Mouse (Mus musculus) lung, postnatal 25 days (tissue): ENCODE data around the gene Trim41.
"Not testable (repeated sequence)": the region's sequence is repeated elsewhere in the genome, so short reads cannot be mapped to it uniquely, and the experiment has no call there.

Experiments used
- DNase-seq: peaks from one replicate; pipeline ENCODE4 v3.0.0; 2022; ENCODE audit warnings: low spot score

The Trim41 gene

GRCm38 (mm10) chr11:48813782-48814181 lies 3.4 kb downstream of the Trim41 start:
- no peak for DNase-seq

DNA sequence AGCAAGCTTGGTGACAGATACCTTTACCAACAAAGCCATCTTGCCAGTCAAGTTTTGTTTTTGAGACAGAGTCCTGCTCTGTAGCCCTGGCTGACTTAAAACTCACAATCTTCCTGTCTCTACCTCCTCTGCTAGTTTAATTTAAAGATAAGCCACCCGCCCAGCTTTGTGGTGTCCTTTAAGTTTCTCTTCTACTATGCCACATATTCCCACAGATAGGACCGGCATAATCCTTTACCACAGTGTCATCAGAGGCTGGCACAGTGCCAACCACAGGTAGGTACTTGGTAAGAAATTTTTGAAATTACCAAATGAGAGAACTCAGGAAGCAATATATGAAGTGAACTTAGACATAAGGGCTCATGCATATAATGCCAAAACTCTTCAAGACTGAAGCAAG lies 7.0 kb downstream of the Trim41 start:
- DNase-seq, result no peak

DNA sequence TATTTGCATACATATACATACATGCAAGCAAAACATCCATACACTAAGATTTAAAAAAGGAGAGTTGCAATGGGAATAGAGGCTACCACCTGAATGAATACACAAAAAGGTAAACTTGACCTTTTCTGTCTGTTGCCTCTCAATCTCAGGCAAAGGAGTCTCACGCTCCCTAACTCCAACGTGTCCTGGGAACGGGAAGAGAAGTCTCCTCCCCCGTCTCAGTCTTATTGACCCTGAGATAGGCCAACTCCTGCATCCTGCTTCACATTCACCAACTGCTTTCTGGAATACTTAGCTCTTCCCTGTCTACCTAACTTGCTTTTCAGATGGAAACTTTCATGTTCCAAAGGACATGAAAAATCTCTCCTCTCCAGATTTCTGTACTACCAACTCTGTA lies 7.7 kb downstream of the Trim41 start:
- no peak for DNase-seq

DNA sequence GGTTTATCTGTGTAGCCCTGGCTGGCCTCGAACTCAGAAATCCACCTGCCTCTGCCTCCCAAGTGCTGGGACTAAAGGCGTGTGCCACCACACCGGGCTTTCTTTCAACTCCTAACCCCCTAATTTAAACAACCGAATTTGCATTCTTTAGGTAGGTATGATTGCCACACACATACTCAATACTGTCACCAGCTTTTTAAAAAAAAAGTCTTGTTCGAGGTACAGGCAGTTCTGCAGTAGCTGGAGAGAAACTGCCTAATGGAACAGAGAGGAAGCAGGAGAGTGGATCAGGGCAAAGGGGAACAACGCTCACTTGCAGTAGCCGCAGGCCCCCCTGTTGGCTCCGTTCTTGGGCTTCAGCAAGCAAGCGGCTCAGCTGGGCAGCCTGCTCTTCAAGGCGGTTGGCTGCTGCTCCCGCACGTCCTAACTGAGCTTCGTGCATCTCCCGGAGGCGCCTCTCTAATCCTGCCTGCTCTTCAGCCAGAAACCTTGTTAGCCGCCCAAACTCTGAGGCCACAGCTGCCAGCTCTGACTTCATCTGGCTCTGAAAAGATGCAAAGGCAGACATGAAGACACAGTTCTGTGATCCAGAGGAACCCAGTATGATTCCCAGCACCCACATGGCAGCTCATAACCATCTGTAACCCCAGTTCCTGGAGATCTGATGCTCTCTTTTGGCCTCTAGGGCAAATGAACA lies 8.3 kb downstream of the Trim41 start:
- DNase-seq, result no peak

DNA sequence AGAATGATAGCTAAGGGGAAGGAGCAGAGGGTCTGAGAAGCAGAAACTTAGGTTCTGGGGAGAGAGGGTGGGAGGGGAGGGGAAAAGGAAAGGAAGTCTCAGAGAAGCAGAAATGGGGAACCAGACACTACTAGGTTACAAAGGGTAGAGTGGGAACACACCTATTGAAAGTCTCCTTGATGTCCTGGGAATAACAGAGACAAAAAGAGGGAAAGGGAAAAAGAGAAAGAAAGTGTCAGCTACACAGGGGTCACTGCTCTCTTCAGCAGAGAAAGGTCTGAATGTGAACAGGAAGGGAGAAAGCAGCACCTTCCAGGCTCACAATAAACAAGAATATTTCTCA lies 8.9 kb downstream of the Trim41 start:
- no peak for DNase-seq

GRCm38 (mm10) chr11:48807563-48808303 lies 9.4 kb downstream of the Trim41 start:
- DNase-seq, result no peak

- DNase-seq, result no peak
These were observed 10.1 kb downstream of the Trim41 start for GRCm38 (mm10) chr11:48806856-48807562.

DNA sequence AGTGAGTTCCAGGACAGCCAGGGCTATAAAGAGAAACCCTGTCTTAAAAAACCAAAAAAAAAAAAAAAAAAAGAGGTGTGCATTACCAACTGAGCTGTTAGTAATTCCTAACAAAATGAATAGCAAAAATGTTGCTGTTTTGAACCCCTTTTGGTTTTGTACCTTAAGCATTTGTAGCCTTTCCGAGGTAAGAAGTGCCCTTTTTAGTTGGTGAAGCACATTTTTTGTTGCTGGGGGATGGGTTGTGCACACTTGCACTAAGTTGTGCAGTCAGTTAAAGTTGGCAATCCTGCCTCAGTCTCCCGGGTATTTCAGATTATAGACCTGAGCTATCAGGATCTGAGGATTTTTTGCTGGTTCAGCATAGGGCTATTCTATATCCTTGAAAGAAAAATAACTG lies 12.2 kb downstream of the Trim41 start:
- no peak for DNase-seq

DNA sequence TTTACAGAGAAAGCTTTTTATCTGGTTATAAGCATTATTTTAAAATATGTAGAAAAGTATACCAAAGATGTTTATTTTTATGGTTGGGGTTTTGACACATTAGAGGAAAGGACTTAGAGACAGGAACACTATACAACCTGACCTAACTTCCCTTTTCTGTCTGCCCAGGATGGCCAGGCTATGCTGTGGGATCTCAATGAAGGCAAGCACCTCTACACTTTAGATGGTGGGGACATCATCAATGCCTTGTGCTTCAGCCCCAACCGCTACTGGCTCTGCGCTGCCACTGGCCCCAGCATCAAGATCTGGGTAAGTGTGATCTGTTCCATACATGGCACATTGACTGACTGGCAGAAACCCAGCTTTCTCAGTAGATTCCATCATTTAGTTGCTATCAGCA lies 13.2 kb downstream of the Trim41 start:
- no peak for DNase-seq

DNA sequence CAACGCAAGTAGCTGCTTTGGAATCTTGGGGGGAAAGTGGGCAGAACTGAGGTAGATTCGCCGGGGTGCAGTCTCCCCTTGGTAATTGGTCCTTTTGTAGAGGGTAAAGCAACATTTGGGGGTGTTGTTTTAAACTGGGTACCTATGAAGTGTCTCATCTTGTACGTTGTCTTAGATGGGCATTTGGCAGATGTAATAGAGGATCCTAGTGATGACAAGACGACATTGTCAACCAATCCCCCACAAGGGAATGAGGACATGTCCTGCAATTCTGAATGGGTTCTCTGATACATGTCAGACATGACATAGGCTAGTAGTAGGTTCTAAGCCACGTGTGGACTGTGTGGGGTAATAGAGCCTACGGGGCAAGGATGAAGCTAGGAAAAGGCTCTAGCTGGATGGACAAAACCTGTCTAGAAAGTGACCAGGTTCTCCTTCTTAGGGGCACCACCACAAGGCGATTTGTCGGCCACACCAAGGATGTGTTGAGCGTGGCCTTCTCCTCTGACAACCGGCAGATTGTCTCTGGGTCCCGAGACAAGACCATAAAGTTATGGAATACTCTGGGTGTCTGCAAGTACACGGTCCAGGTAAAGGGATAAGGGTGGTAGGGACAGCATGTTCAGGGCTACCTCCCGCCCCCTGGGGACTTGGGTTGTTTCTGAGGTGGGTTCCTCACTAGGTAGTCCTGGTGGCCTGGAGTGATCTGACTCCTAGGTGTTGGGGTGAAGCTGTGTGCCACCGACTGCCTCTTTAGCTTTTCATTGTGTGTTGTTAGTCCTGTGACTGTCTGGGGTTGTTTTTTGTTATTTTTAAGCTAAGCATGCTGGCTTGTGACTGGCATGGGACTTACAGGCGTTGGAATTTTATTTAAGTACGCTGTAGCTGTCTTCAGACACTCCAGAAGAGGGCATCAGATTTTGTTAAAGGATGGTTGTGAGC lies 15.1 kb downstream of the Trim41 start:
- no peak for DNase-seq

DNA sequence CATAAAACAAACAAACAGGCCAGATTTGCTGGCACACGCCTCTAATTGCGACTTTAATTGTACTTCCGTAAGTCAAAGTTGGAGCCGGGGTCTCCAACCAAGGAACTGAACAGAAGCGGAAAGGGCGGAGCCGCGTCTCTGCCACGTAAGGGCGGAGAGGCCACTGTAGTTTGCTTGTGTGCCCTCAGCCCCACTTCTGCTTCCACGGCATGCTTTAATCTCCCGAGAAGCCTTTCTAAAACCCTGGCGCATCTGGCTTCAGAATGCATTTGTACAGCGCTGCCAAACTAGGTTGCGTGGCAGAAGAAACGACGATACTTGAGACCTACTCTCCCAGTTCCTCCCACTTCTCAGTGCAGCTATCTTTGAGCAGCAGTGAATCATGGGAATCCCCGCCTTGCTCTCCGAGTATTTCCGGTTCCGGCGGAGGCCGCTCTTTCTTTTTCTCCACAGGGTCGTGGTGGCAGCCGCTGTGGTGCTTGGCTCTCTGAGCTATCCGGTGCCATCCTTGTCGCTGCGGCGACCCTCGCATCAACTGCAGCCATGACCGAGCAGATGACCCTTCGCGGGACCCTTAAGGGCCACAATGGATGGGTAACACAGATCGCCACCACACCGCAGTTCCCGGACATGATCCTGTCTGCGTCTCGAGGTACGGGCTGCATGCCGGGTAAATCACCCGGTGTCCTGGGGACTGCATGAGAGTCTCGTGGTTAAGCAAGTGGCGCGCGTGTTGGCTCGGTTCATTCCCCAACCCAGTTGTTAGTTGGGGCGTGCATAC lies 17.0 kb downstream of the Trim41 start, which contains the start of gene Rack1:
TSS of gene Rack1 (plus strand) at position 412 of the 781 bp plus-strand sequence.
- peak; percentile 90 for DNase-seq

DNA sequence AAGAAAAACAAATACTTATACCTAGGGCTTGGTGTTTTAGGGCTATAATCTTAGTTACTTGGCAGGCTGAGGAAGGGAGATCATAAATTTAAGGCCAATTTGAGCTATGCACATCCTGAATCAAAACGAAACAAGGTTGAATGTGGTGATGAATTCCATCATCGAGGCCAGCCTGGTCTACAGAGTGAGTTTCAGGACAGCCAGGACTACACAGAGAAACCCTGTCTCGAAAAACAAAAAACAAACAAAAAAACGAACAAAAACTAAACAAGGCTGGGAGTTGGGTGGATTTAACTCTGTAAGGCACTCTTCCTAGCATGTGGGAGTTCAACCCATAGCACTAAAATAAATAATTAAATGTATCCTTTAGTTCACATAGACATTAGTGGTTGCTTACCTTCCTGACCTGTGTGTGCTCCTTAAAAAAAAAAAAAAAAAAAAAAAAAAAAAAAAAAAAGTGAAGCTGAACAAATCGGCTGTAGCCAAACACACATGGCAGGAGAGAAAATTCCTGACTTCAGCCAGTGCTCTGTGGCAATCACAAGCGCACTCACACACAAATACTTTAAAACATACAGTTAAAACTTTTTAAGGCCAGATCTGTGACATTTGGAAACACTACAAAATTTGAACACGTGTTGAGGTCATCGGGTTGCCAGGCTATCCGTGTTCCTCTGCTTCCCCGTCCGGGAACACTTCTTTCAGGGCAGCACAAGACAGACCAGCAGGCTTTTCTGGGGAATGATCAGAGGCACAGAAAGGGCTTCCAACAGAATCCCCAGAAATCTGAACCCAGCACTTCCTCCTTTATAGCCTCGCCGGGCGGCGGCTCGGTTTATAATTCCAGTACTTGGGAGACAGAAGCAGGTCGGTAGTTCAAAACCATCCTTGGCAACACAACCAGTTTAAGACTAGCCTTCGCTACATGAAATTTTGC lies 17.9 kb downstream of the Trim41 start:
- no peak for DNase-seq

- DNase-seq, result no peak
These were observed 18.8 kb downstream of the Trim41 start for GRCm38 (mm10) chr11:48798308-48798707.

DNA sequence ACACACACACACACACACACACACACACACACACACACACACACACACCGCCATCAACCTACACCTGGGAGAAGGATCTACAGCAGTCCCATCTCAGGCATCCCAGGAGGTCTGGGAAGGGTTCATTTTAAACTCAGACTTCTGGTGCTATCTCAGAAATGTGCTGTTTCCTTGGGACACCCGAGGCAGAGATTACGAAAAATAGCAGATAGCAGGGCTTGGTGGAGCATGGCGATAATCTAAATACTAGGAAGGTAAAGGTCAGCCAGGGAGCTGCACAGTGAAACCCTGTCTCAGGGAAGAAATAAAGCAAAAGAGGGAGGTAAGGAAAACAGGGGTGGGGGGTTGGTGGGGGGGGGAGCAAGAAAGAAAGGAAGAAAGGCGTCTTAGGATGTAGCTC lies 19.9 kb downstream of the Trim41 start:
- no peak for DNase-seq

DNA sequence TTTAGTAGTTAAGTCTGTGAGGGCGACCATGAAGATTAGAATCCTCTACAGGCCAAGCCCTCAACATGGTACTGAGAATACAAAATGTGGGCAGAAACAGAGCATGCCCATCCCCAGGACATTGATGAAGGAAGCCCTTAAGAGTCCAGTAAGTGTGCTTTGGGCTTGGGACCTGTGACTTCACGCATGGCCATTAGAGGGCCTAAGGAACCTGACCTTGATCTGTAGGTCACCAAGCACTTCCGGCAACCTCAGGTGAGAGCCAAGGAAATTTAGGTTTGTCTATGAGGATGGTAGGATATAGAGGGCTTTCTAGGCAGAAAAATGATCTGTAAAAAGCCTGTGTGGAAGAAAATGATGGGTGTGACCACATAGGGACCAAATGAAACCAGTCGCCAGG lies 20.9 kb downstream of the Trim41 start:
- DNase-seq, result no peak

- no peak for DNase-seq
These were observed 21.9 kb downstream of the Trim41 start for GRCm38 (mm10) chr11:48795221-48795620.

DNA sequence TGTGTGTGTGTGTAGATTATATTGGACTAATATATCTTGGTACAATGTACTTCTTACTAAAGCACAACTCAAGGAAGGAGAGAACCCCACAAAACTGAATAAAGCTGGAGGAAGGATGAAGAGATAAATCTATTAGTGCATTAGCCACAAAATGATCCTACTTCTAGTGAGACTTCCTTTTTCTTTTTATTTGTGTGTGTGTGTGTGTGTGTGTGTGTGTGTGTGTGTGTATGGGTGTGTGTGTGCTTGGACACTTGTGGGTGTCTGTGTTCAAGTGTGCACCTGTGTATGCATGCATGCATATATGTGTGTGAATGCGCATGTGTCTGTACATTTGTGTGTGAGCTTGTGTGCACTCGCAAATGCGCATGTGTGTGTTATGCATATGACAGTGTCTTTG lies 24.0 kb downstream of the Trim41 start:
- no peak for DNase-seq

GRCm38 (mm10) chr11:48791894-48792293 lies 25.3 kb downstream of the Trim41 start:
- not testable (repeated sequence) for DNase-seq

DNA sequence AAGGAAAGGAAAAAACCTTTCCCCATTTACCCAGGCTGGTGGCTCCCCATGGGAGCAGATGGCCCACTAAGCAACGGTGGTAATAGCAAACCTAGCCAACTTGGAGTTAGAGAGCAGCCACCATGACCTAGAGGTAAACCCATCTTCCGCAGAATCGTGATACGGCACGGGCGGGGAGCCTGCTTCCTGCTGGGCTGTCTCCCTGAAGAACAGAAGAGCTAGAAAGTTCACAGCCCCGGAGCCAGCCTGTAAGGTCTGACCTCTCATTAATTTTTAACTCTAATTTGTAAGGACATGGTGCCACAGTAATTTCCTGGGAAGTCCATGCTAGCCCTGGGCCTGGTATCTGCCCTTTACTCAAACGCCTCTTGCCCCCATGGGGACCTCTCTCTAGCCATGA lies 26.2 kb downstream of the Trim41 start:
- DNase-seq, result no peak
